Mouse (Mus musculus) neural tube, embryonic 15.5 days (tissue): ENCODE data around the gene Atox1. TPM values are rescaled to one million over a fixed set of nuclear protein-coding genes. Genes with fewer than 3 reads are reported as not detected.

ENCODE experiments used
- ATAC-seq: fragments of 200-750 bp; cut with Nextera tagmentation; 2 replicates; pipeline ENCODE4 v1.8.0; 2017; ENCODE audit warnings: mild to moderate bottlenecking, moderate TSS enrichment, moderate library complexity; ENCODE audit not compliant: low FRiP score
- H3K27ac ChIP-seq: fragments of 300-500 bp; sonication (generic); replicated peaks from 2 replicates; pipeline ENCODE4 v1.5.1; 2015; ENCODE audit warnings: mild to moderate bottlenecking, inconsistent platforms
- H3K27me3 ChIP-seq: fragments of 300-500 bp; sonication (generic); replicated peaks from 2 replicates; pipeline ENCODE4 v1.6.1; 2015; ENCODE audit warnings: inconsistent platforms
- H3K36me3 ChIP-seq: fragments of 300-500 bp; sonication (generic); 2 replicates; pipeline ENCODE4 v1.6.1; 2015; ENCODE audit warnings: inconsistent platforms
- H3K4me1 ChIP-seq: fragments of 300-500 bp; sonication (generic); 2 replicates; pipeline ENCODE4 v1.6.1; 2015; ENCODE audit warnings: inconsistent platforms
- H3K4me2 ChIP-seq: fragments of 300-500 bp; sonication (generic); 2 replicates; pipeline ENCODE4 v1.6.1; 2015; ENCODE audit warnings: inconsistent platforms, mild to moderate bottlenecking, moderate library complexity
- H3K4me3 ChIP-seq: fragments of 300-500 bp; sonication (generic); replicated peaks from 2 replicates; pipeline ENCODE4 v1.5.1; 2015; ENCODE audit warnings: mild to moderate bottlenecking, inconsistent platforms
- H3K9ac ChIP-seq: fragments of 300-500 bp; sonication (generic); replicated peaks from 2 replicates; pipeline ENCODE4 v1.6.1; 2015; ENCODE audit warnings: mild to moderate bottlenecking, inconsistent platforms
- H3K9me3 ChIP-seq: fragments of 300-500 bp; sonication (generic); replicated peaks from 2 replicates; pipeline ENCODE4 v1.6.1; 2016; ENCODE audit warnings: inconsistent platforms
- WGBS: fragments of 180-500 bp; shearing (Covaris S2); methylation state at CpG from one replicate; pipeline ENCODE4 v1.1.7; 2015; ENCODE audit warnings: mixed read lengths; 5-methylcytosine and 5-hydroxymethylcytosine counted together
- polyA plus RNA-seq: library from polyadenylated mRNA; unstranded; fragments of >200 nt; fragmentation: Nextera tagmentation; extraction: Ambion mirVana; gene quantifications from 2 replicates; pipeline ENCODE4 v1.2.1, GENCODE M21; 2015

Atox1 gene
- 303 and 338 TPM in 2 replicates for polyA plus RNA-seq

DNA sequence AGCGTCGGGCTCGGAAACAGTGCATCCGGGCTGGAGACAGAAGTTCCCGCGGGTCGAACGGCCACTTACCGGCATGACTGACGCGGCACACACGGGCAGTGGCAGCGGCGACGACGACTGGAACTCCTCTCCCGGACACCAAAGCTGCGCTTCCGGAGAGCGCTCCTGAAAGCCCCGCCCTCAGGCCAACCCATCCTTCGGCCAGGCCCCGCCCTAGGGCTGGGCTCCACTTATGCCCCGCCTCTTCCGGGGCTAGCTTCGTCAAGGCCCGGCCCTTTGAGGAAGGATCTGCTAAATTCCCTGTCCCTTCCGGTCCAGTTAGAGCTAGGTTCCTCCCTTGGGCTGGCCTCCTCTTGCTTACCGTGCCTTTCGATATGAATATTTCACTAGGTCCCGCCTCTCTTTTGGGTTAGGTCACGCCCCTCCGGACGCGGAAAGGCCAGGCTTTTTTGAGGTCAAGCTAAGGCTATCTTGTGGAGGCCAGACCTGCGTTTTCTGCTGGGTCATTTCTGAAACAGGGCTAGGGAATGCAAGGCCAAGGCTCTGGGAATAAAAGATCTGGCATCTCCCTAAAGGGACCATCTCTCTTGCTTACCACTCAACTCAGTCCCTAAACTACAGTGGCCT, at the start of gene Atox1:
Gene Atox1 (minus strand): TSS at position 221 of the 627 bp plus-strand sequence.
- H3K4me2 ChIP-seq: peak within 1 kb of the TSS; percentile 85
- peaks cover 23% of the 10 kb centered on the region for H3K4me1 ChIP-seq
- H3K27me3 ChIP-seq: no peaks in the 10 kb centered on the region
- H3K27ac ChIP-seq: peak within 1 kb of the TSS; percentile 68
- peak within 1 kb of the TSS; percentile 71 for H3K9ac ChIP-seq
- peak within 1 kb of the TSS; percentile 70 for H3K4me3 ChIP-seq
- peak; percentile 96 for ATAC-seq
- under 1% methylated on average over 36 of the region's 36 CpGs for WGBS
- no peaks in the 10 kb centered on the region for H3K9me3 ChIP-seq
- no peaks in the 10 kb centered on the region for H3K36me3 ChIP-seq

DNA sequence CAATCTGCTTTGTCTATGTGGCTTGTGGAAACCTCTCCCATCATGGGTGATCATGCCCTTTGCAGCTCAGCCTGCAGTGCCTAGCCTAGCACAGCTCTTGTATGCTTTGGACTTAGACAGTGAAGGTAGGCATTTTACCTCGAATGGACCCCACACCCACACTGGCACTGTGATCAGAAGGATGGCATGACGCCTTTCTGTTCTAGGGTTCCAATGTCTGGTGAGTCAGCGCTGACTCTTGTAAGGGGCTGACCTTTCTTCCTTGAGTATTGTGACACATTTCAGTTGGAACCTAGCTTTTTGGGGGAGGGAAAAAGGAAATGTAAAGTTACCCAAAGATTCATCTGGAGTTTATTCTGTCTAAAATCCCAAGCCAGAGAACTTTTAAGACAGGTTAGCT, 44.4 kb upstream of the Atox1 start:
- 80% methylated on average over 3 of the region's 3 CpGs for WGBS
- peaks cover 23% of the 10 kb centered on the region for H3K36me3 ChIP-seq
- ATAC-seq: no peak
- H3K4me2 ChIP-seq: no peak overlapping the region
- no peaks in the 10 kb centered on the region for H3K27me3 ChIP-seq
- no peak overlapping the region for H3K4me3 ChIP-seq
- no peak overlapping the region for H3K9ac ChIP-seq
- no peaks in the 10 kb centered on the region for H3K4me1 ChIP-seq
- no peaks in the 10 kb centered on the region for H3K9me3 ChIP-seq
- no peak overlapping the region for H3K27ac ChIP-seq

DNA sequence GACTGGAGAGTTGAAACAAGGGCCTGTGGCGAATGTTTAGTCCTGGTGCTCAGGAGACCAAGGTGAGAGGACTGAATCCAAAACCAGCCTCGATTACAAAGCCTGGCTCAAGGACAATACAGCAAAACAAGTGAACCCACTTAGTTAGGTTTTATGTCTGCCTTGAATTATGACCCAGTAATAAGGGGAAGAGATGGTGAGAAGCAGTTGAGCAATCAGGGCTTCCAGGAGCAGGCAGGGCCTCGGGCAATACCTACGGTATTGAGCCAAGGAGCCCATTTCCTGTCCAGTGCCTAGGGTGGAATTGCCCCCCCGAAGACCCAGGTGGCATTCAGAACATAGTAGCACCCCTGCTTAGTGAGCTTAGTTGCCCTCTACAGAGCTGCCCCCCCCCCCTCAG, 41.8 kb upstream of the Atox1 start:
- no peaks in the 10 kb centered on the region for H3K27me3 ChIP-seq
- no peak for ATAC-seq
- 60% methylated on average over 5 of the region's 5 CpGs for WGBS
- H3K4me2 ChIP-seq: no peak overlapping the region
- no peak overlapping the region for H3K4me3 ChIP-seq
- H3K27ac ChIP-seq: no peak overlapping the region
- no peak overlapping the region for H3K9ac ChIP-seq
- H3K36me3 ChIP-seq: peaks cover 36% of the 10 kb centered on the region
- H3K9me3 ChIP-seq: no peaks in the 10 kb centered on the region
- no peaks in the 10 kb centered on the region for H3K4me1 ChIP-seq

DNA sequence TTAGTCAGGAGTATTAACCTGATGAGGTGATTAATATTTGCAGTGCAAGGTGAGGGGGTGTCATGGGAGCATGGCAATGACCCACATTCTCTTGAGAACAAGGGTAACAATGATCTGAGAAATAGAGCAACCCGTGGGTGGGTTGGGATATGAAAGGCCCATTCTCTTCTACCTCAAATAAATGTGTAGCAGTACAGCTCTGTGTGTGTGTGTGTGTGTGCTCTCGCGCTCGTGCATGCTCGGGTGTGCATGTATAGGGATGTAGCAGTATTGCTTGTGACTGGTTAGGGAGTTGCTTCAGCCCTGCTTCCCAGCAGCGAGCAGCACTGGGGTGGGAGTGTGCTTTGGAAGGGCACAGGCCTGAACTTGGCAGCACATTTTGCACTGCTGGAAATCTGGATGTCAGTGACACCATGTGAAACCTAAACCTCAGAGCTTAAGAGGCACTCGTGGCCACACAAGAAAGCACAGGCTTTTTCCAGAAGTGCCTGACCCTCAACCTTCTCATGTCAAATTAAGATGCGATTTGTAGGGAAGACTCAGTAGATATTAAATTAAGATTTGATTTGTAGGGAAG, 41.0 kb upstream of the Atox1 start:
- no peaks in the 10 kb centered on the region for H3K4me1 ChIP-seq
- H3K27ac ChIP-seq: no peak overlapping the region; the same call in 1 of the 2 replicates
- no peak for ATAC-seq
- H3K4me2 ChIP-seq: no peak overlapping the region
- H3K9ac ChIP-seq: no peak overlapping the region
- WGBS: 76% methylated on average over 8 of the region's 8 CpGs
- H3K27me3 ChIP-seq: no peaks in the 10 kb centered on the region
- H3K9me3 ChIP-seq: no peaks in the 10 kb centered on the region
- peaks cover 44% of the 10 kb centered on the region for H3K36me3 ChIP-seq
- H3K4me3 ChIP-seq: no peak overlapping the region

DNA sequence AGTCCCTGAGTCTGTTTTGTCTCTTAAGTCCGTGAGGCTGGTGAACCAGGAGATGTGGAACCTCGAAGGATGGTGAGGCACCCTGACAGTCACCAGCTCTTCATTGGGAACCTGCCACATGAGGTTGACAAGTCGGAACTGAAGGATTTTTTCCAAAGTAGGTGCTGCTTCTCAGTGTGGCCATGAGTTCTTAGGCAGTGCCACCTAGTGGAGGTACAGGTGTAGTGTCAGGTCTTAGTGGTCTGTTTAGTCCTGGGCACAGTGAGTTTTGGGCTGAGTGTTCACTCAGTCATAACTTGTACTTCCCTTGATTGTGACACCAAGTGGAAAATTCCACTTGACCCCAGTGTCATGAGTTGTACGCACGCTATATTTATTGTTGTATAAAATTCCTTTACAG, 36.8 kb upstream of the Atox1 start:
- Histone ChIP-seq H3K9ac (no peak overlapping the region), H3K9me3 (no peaks in the 10 kb centered on the region), H3K27me3 (no peaks in the 10 kb centered on the region), H3K4me1 (no peaks in the 10 kb centered on the region), H3K4me3 (no peak overlapping the region), H3K36me3 (peaks cover 81% of the 10 kb centered on the region), H3K27ac (no peak overlapping the region), H3K4me2 (no peak overlapping the region)
- 71% methylated on average over 5 of the region's 5 CpGs for WGBS
- peak; percentile 55; the same call in 1 of the 2 replicates for ATAC-seq

DNA sequence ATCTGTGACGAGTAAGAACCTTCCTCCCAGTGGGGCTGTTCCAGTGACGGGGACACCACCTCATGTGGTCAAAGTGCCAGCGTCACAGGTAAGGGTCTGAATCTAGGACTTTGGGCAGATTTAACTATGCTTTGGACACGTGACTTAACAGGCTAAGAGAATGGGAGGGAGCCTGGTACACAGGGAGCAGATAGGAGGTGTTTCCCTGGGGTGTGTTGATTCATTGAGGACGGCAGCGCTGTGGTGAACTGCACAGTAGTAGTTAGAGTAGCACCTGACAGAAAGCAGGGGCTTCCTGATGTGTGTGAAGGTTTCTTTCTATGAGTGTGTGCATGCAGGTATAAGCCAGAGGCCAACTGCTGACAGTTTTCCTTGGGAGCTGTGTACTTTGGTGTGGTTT, 35.1 kb upstream of the Atox1 start:
- H3K4me3 ChIP-seq: no peak overlapping the region
- H3K36me3 ChIP-seq: peaks cover 82% of the 10 kb centered on the region
- no peak overlapping the region for H3K9ac ChIP-seq
- no peaks in the 10 kb centered on the region for H3K27me3 ChIP-seq
- no peaks in the 10 kb centered on the region for H3K9me3 ChIP-seq
- no peak overlapping the region for H3K27ac ChIP-seq
- no peaks in the 10 kb centered on the region for H3K4me1 ChIP-seq
- WGBS: 94% methylated on average over 6 of the region's 6 CpGs
- no peak overlapping the region for H3K4me2 ChIP-seq
- no peak for ATAC-seq

DNA sequence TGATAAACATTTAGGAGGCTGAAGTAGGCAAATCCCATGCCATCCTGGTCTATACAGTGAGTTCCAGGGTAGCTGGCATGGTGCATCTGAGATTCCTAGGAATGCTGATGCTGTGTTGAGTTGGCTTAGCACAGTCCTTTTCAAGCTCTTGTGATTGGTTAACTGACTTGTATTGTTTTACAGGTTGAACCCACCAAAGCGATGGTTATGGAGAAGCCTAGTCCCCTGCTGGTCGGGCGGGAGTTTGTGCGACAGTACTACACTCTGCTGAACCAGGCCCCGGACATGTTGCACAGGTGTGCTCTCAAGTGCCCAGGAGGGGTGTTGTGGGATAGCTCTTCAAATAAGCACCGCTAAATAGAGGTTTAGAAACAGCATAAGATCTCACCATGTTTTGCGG, 24.4 kb upstream of the Atox1 start:
- WGBS: 98% methylated on average over 7 of the region's 7 CpGs
- no peaks in the 10 kb centered on the region for H3K4me1 ChIP-seq

DNA sequence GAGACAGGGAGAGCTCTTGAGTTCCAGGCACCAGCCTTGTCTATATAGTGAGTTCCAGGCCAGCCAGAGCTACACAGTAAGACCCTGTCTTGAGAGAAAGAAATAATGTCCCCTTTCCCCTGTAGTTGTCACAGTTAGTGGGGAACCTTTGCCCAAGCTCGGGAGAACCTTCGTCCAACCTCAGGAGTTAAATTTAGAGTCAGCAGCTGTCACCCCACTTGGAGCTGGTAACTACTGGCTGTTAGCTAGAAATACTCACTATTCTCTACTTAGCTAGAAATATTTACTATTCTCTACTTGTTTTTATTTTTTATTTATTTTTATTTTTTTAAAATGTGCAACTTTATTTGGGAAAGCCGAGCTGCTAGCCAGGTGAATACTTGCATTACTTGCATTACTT, 12.2 kb upstream of the Atox1 start:
- Histone ChIP-seq H3K27me3 (no peaks in the 10 kb centered on the region), H3K36me3 (peaks cover 6% of the 10 kb centered on the region; the same call in 1 of the 2 replicates), H3K9me3 (no peaks in the 10 kb centered on the region), H3K4me3 (no peak overlapping the region), H3K4me2 (no peak overlapping the region), H3K4me1 (peaks cover 38% of the 10 kb centered on the region), H3K9ac (no peak overlapping the region), H3K27ac (no peak overlapping the region)
- ATAC-seq: no peak
- 90% methylated on average over 3 of the region's 3 CpGs for WGBS

More for the DNA sequence above, 24.4 kb upstream of the Atox1 start:
- Histone ChIP-seq H3K9ac (no peak overlapping the region), H3K27me3 (no peaks in the 10 kb centered on the region), H3K27ac (no peak overlapping the region), H3K4me2 (no peak overlapping the region), H3K36me3 (peaks cover 56% of the 10 kb centered on the region), H3K4me3 (no peak overlapping the region), H3K9me3 (no peaks in the 10 kb centered on the region)
- no peak for ATAC-seq

DNA sequence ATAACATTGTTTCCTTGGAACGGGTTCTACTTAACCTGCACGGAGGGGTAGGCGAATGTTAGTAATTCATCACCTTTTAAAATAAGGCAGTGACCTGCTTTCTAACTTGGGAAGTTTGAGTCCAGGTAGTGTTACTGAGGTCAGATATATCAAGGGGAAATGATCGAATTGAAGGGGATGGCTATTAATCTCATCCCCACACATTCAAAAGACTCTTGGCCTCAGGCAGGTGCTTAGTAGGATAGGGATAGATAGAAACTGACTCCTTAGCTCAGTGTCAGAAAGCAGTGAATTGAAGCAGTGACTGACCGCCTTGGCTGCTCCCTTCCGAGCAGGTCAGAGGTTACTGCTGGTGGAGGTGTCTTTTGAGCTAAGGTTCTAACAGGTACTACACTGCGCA, 10.4 kb upstream of the Atox1 start:
- H3K4me3 ChIP-seq: peak overlapping the region; percentile 96
- peak overlapping the region; percentile 83 for H3K4me2 ChIP-seq
- no peak for ATAC-seq
- WGBS: 94% methylated on average over 7 of the region's 7 CpGs
- H3K27ac ChIP-seq: no peak overlapping the region
- H3K4me1 ChIP-seq: peaks cover 43% of the 10 kb centered on the region
- peaks cover 6% of the 10 kb centered on the region; the same call in 1 of the 2 replicates for H3K36me3 ChIP-seq
- H3K27me3 ChIP-seq: no peaks in the 10 kb centered on the region
- H3K9me3 ChIP-seq: no peaks in the 10 kb centered on the region
- no peak overlapping the region for H3K9ac ChIP-seq

DNA sequence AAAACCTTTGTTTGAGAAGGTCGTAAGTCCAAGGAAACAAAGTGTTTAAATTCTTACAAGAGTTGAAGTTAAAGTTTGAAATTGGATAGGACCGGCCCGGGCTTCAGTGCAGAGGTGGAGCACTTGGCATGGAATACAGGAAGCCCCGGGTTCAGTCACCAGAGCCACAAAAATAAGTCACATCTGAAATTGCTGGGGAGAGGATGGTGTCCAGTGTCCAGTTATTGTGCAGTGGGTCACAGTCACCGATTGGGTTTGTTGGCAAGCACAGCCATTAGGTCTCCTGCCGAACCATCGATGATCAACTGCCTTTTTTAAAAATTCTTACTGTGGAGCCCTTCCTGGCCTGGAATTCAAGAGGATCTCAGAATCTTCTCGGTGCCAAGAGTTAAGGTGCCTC, 9.7 kb upstream of the Atox1 start:
- Histone ChIP-seq H3K9ac (peak overlapping the region; percentile 97), H3K4me1 (peaks cover 40% of the 10 kb centered on the region), H3K36me3 (peaks cover 6% of the 10 kb centered on the region; the same call in 1 of the 2 replicates), H3K4me2 (peak overlapping the region; percentile 83), H3K27ac (no peak overlapping the region), H3K9me3 (no peaks in the 10 kb centered on the region), H3K4me3 (peak overlapping the region; percentile 96), H3K27me3 (no peaks in the 10 kb centered on the region)
- no peak for ATAC-seq
- 57% methylated on average over 8 of the region's 8 CpGs for WGBS

DNA sequence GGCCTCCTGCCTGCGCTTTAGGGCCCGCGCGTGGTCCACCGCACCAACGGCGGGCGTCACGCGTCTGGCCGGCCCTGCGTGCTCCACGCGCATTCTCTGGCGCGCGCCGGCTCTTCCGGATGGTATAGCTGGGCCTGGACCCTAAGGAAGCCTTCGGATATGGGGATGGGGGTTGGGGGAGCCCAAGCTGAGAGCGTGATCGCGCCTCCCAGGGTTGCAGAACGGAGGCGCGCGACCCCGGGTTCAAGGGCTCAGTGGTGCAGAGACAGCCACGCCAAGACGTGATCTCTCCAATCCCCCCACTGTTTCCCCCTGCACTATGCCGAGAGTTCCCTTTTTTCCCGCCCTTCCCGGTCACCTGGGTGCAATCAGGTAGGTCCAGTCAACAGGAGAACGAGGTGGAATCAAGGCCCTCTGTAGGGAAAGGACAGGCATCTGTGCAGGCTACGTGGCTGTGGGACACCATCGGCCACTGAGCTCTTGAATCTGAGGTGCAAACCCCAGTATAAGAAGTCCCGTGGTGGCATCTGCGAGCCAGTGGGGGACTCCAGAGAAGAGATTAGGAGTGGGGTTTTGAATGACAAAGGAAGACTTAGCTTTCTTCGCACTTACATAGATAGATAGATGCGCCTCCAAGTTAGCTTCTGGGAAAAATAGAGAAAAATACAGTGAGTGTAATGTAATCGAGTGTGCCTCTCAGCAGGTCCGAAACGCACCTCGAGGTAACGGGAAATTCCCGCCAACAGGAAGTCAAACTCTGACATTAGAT, 9.1 kb upstream of the Atox1 start:
- Histone ChIP-seq H3K9me3 (no peaks in the 10 kb centered on the region), H3K4me1 (peaks cover 39% of the 10 kb centered on the region), H3K27me3 (no peaks in the 10 kb centered on the region), H3K27ac (peak overlapping the region; percentile 93), H3K9ac (peak overlapping the region; percentile 97), H3K36me3 (peaks cover 6% of the 10 kb centered on the region; the same call in 1 of the 2 replicates), H3K4me3 (peak overlapping the region; percentile 96), H3K4me2 (peak overlapping the region; percentile 83)
- ATAC-seq: peak; percentile 55
- 1% methylated on average over 46 of the region's 46 CpGs for WGBS
